Mouse (Mus musculus) heart, postnatal 36 days (tissue): ENCODE measurements around the gene Per2. TPM values are rescaled to one million over a fixed set of nuclear protein-coding genes. Genes with fewer than 3 reads are reported as not detected.

Experiments used
- DNase-seq, 2 experiments: peaks; one replicate each; pipeline ENCODE4 v3.0.0; 2021 to 2022
- intact Hi-C: fragments of 180-260 bp; cut with DNase I; formaldehyde crosslinking; loops from one replicate; pipeline ENCODE4 v1.15.1; 2025
- total RNA-seq, 2 experiments: library from RNA; stranded (reverse); gene quantifications; 2 replicates each; pipeline ENCODE4 v1.2.3; 2021

Gene Per2
- total RNA-seq, 2 experiments from 2014 or later = 7.9 to 13.5 TPM

DNA sequence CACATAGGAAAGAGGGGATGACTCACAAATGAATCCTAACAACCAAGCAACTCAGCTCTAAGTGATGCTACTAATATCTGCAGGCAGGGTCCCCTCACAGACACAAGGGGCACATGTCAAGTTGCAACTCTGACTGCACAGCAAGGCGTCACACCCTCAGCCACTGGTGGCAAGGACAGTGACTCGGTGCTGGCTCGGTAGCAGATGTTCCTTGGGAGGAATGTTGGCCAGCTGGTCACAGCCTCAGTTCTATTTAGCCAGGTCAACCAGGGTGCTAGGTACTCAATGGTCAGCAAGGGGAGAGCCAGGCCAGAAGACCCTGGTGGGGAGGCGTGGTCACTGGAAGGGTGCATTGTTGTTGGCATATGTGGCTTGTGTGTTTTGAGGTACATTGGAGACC, 51.3 kb downstream of the Per2 start:
- intact Hi-C loops = no loop called here
- DNase-seq = no peak

GRCm38 (mm10) chr1:91405406-91406169, 53.5 kb downstream of the Per2 start:
- intact Hi-C loops = no loop called here
- DNase-seq = no peak

- no peak for DNase-seq
- intact Hi-C loops = no loop called here
Measured at GRCm38 (mm10) chr1:91404976-91405375, 54.1 kb downstream of the Per2 start.

- intact Hi-C loops = loop anchor here (5.0 kb wide), 1 partner anchor 146 kb away; the partner anchor contains the start of gene Ube2f
- peak; percentile 78 to 86 for DNase-seq
Measured at GRCm38 (mm10) chr1:91398260-91399062, 60.7 kb downstream of the Per2 start, which contains the start of gene Ilkap. Ilkap (minus strand) TSS chr1:91398815.

GRCm38 (mm10) chr1:91397927-91398259, 61.2 kb downstream of the Per2 start:
- intact Hi-C loops = loop anchor here (5.0 kb wide), 1 partner anchor 146 kb away; the partner anchor contains the start of gene Ube2f
- no peak for DNase-seq

- no peak for DNase-seq
- intact Hi-C loops = no loop called here
Measured at GRCm38 (mm10) chr1:91390369-91390768, 68.8 kb downstream of the Per2 start.

GRCm38 (mm10) chr1:91381091-91381471, 78.0 kb downstream of the Per2 start:
- intact Hi-C loops = no loop called here
- no peak for DNase-seq

DNA sequence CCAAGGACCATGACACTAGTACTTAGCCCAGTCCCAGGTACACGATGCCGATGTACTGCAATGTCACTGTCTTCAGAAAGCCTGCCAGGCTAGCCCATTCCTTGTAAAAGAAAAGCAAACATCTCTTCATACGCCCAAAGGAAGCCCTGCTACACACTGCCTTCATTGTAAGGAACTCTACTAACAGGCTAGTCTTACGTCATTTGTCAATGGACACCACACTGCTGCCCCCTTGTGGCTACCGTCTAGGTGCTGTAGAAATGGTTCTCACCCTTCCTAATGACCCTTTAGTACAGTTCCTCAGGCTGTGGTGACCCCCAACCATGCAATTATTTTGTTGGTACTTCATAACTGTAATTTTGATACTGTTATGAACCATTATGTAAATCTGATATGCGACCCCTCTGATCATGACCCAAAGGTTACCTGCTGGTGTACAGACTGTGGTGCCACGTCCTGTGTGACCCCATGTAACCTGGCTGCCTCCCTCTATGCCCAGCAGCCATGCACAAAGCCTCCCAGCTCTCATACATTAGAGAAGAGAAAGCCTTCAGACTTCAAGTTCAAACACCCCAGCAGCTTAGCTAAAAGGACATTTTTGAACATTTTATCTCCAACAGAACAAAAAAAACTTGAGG, 78.6 kb downstream of the Per2 start:
- peak; percentile 73 to 82 for DNase-seq
- intact Hi-C loops = loop anchor here (1.0 kb wide), 1 partner anchor 33 kb away; no protein-coding TSS in a partner anchor

GRCm38 (mm10) chr1:91373414-91373835, 85.7 kb downstream of the Per2 start:
- DNase-seq = no peak
- intact Hi-C loops = no loop called here

DNA sequence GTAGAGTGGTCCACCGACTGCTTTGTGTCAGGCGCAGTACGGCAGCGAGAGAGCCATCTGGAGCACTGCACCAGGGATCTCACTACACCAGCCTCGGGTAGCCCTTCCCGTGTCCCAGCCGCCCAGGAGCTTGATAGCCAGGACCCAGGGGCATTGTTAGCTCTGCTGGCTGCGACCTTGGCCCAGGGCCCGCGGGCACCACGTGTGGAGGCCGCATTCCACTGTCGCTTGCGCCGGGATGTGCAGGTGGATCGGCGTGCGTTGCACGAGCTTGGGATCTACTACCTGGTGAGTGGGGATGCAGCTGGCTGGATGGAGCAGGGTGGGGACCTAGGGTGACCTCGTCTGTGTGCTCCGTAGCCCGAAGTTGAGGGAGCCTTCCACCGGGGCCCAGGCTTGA, 89.1 kb downstream of the Per2 start:
- intact Hi-C loops = no loop called here
- no peak for DNase-seq

- no peak for DNase-seq
- intact Hi-C loops = loop anchor here (5.0 kb wide), 1 partner anchor 113 kb away; no protein-coding TSS in a partner anchor
Measured at GRCm38 (mm10) chr1:91369408-91369807, 89.7 kb downstream of the Per2 start.

- intact Hi-C loops = loop anchor here (5.0 kb wide), 1 partner anchor 115 kb away; no protein-coding TSS in a partner anchor
Measured at GRCm38 (mm10) chr1:91367295-91367694, 91.8 kb downstream of the Per2 start.

DNA sequence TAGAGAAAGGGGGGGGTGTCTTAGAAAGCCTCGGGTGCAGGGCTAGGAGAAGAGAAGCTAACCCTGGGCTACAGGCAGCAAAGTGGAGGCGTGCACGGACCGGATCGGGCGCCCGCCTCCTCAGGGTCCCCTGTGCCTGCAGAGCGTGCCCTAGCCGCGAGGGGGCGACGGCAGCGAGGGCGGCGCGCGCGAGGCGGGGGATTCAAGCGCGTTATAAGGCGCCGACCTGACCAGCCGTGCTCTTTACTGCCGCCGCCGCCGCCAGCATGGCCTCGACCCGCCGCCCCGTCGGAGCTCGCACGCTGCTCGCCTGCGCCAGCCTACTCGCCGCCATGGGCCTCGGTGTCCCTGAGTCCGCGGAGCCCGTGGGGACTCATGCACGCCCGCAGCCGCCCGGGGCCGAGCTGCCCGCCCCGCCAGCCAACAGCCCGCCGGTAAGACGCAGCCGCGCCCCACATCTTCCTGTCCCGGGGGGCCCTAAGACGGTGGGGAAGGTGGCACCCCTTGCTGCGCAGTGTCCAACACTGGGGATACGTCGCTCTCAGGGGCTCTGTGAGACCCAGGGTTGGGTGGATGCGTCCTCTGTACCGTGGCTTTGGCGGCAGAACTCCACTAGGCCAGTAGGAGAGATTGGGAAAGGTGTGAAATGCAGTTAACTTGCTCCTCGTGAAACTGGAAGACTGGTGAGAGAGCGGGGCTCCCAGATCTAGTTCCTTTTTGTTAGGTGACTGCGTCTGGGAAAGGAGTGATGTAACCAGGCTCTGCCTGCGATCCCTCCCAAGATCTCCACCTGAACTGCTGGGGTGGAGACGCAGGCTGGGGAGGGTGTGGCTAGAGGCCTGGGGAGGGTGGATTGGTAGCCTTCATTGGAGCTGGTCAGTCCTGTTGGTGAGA, 92.7 kb downstream of the Per2 start, which contains the start of gene Erfe:
Erfe (plus strand) TSS at position 216 of the 894 bp plus-strand sequence.
- DNase-seq = peak; percentile 74 to 77
- intact Hi-C loops = loop anchor here (5.0 kb wide), 1 partner anchor 116 kb away; no protein-coding TSS in a partner anchor

More at GRCm38 (mm10) chr1:91367295-91367694, 91.8 kb downstream of the Per2 start:
- DNase-seq = no peak

Other genes starting within 250 kb of the Per2 start
- gene Ube2f, start 209.0 kb downstream of the Per2 start, total RNA-seq = 10 to 100 TPM; 45.1 to 50.0 TPM
- gene Scly, start 161.0 kb downstream of the Per2 start, total RNA-seq = 10 to 100 TPM; 13.9 to 15.1 TPM
- gene Espnl, start 137.2 kb downstream of the Per2 start, total RNA-seq = under 1 TPM in 1 of 2 experiments, not detected in 1; 0.05 TPM
- gene Klhl30, start 108.3 kb downstream of the Per2 start, total RNA-seq = 10 to 100 TPM; 36.6 to 48.8 TPM
- not detected for gene Erfe, start 92.9 kb downstream of the Per2 start, total RNA-seq
- 10 to 100 TPM; 47.4 to 51.9 TPM for gene Ilkap, start 60.5 kb downstream of the Per2 start, total RNA-seq
- 10 to 100 TPM; 18.0 to 20.1 TPM for gene Hes6, start 45.3 kb downstream of the Per2 start, total RNA-seq
- 1 to 10 TPM; 4.6 to 5.4 TPM for gene Traf3ip1, start 35.3 kb upstream of the Per2 start, total RNA-seq
- 10 to 100 TPM; 17.0 to 21.0 TPM for gene Asb1, start 81.2 kb upstream of the Per2 start, total RNA-seq